Mouse (Mus musculus) CH12.LX (cell line): ENCODE measurements at regions not wholly inside any gene's neighbourhood (a gene's known extent, or its start where the extent isn't known, plus 50 kb on each side); places are given as distances from the start of the nearest gene placed in this dataset.

Experiments
- DNase-seq: peaks from one replicate; pipeline ENCODE4 v3.0.0-alpha.2; 2013; ENCODE audit errors: extremely low read depth
- H3K27ac ChIP-seq: 2 replicates; pipeline ENCODE4 v1.5.1; 2012; ENCODE audit warnings: low read depth, mild to moderate bottlenecking, control low read depth, moderate library complexity; ENCODE audit not compliant: insufficient read depth
- H3K27me3 ChIP-seq: replicated peaks from 2 replicates; pipeline ENCODE3; 2012; ENCODE audit warnings: inconsistent platforms
- H3K36me3 ChIP-seq, 2 experiments: replicated peaks in 1 of 2; 2 replicates each; pipeline versions ENCODE3 to v1.6.1; 2012; ENCODE audit warnings: inconsistent platforms in 1 of 2, low read length in 1 of 2, mild to moderate bottlenecking in 1 of 2, mixed read lengths in 1 of 2, moderate library complexity in 1 of 2; ENCODE audit not compliant: control insufficient read depth in 1 of 2, insufficient read depth in 1 of 2
- H3K4me1 ChIP-seq, 2 experiments: 2 replicates each; pipeline ENCODE4 v1.6.1; 2012; ENCODE audit warnings: inconsistent platforms in 1 of 2, moderate library complexity in 1 of 2; ENCODE audit not compliant: insufficient read depth in 2 of 2, control insufficient read depth in 1 of 2
- H3K4me2 ChIP-seq: 2 replicates; pipeline ENCODE4 v1.6.1; 2012; ENCODE audit warnings: low read depth, mild to moderate bottlenecking, control low read depth; ENCODE audit not compliant: poor library complexity, insufficient read depth, severe bottlenecking
- H3K4me3 ChIP-seq, 3 experiments: fragments of 150-350 bp in 1 of 3; sonication (generic) in 1 of 3; replicated peaks in 1 of 3; 2 replicates each; pipeline versions ENCODE3 to v1.5.1; 2011 to 2012; ENCODE audit warnings: low read depth in 2 of 3, low read length in 2 of 3, mild to moderate bottlenecking in 2 of 3, moderate library complexity in 2 of 3, control low read depth in 1 of 3, improper control_type of control experiment in 1 of 3, inconsistent platforms in 1 of 3, mixed read lengths in 1 of 3; ENCODE audit not compliant: poor library complexity in 1 of 3
- H3K79me2 ChIP-seq: replicated peaks from 2 replicates; pipeline ENCODE4 v1.6.1; 2012; ENCODE audit warnings: mild to moderate bottlenecking, moderate library complexity; ENCODE audit not compliant: control insufficient read depth, poor library complexity, insufficient read depth, severe bottlenecking; ENCODE audit errors: extremely low read depth
- H3K9ac ChIP-seq: 2 replicates; pipeline ENCODE4 v1.6.1; 2012; ENCODE audit warnings: low read depth, mild to moderate bottlenecking, control low read depth, moderate library complexity; ENCODE audit not compliant: insufficient read depth
- H3K9me3 ChIP-seq: replicated peaks from 2 replicates; pipeline ENCODE3; 2012; ENCODE audit warnings: low read length, inconsistent platforms, mixed read lengths
- CHD1 ChIP-seq: IDR thresholded peaks from 2 replicates; pipeline ENCODE4 v1.6.1; 2012; ENCODE audit warnings: low read depth, low read length, improper control_type of control experiment, inconsistent platforms
- CHD2 ChIP-seq: IDR thresholded peaks from 2 replicates; pipeline ENCODE4 v1.6.1; 2011; ENCODE audit warnings: low read length, improper control_type of control experiment
- E2F4 ChIP-seq: IDR thresholded peaks from 2 replicates; pipeline ENCODE4 v1.6.1; 2011; ENCODE audit warnings: low read depth, low read length, improper control_type of control experiment; ENCODE audit not compliant: insufficient replicate concordance
- EP300 ChIP-seq: IDR thresholded peaks from 2 replicates; pipeline ENCODE4 v1.6.1; 2011; ENCODE audit warnings: low read length, improper control_type of control experiment
- GABPA ChIP-seq: IDR thresholded peaks from 2 replicates; pipeline ENCODE4 v1.6.1; 2012; ENCODE audit warnings: low read depth, low read length, improper control_type of control experiment, inconsistent platforms; ENCODE audit not compliant: insufficient replicate concordance
- HCFC1 ChIP-seq: IDR thresholded peaks from 2 replicates; pipeline ENCODE4 v1.6.1; 2012; ENCODE audit warnings: low read depth, mild to moderate bottlenecking, inconsistent platforms, low read length, improper control_type of control experiment
- KAT2A ChIP-seq: IDR thresholded peaks from 2 replicates; pipeline ENCODE4 v1.6.1; 2012; ENCODE audit warnings: low read length, improper control_type of control experiment, inconsistent platforms; ENCODE audit not compliant: insufficient replicate concordance
- MAFK ChIP-seq: IDR thresholded peaks from 2 replicates; pipeline ENCODE4 v1.6.1; 2011; ENCODE audit warnings: low read length, improper control_type of control experiment; ENCODE audit not compliant: insufficient replicate concordance
- MAX ChIP-seq: IDR thresholded peaks from 2 replicates; pipeline ENCODE4 v1.6.1; 2011; ENCODE audit warnings: low read length, improper control_type of control experiment
- MXI1 ChIP-seq: IDR thresholded peaks from 2 replicates; pipeline ENCODE4 v1.6.1; 2011; ENCODE audit warnings: mild to moderate bottlenecking, low read depth, low read length, improper control_type of control experiment
- MYC ChIP-seq: IDR thresholded peaks from 2 replicates; pipeline ENCODE4 v1.6.1; 2011; ENCODE audit warnings: low read depth, mild to moderate bottlenecking, improper control_type of control experiment, low read length
- NELFE ChIP-seq: IDR thresholded peaks from 2 replicates; pipeline ENCODE4 v1.6.1; 2011; ENCODE audit warnings: low read depth, low read length, improper control_type of control experiment
- NRF1 ChIP-seq: IDR thresholded peaks from 2 replicates; pipeline ENCODE4 v1.6.1; 2014; ENCODE audit warnings: low read depth, mild to moderate bottlenecking, inconsistent platforms, low read length, improper control_type of control experiment, moderate library complexity
- PAX5 ChIP-seq: IDR thresholded peaks from 2 replicates; pipeline ENCODE4 v1.6.1; 2012; ENCODE audit warnings: low read length, inconsistent platforms, mixed read lengths
- POLR2AphosphoS2 ChIP-seq: IDR thresholded peaks from 2 replicates; pipeline ENCODE4 v1.6.1; 2011; ENCODE audit warnings: low read depth, low read length, improper control_type of control experiment
- RAD21 ChIP-seq: IDR thresholded peaks from 2 replicates; pipeline ENCODE4 v1.6.1; 2011; ENCODE audit warnings: low read depth, mild to moderate bottlenecking, low read length, improper control_type of control experiment, moderate library complexity
- RCOR1 ChIP-seq: conservative IDR thresholded peaks from 2 replicates; pipeline ENCODE4 v1.6.1; 2012; ENCODE audit warnings: low read depth, mild to moderate bottlenecking, inconsistent platforms, low read length, improper control_type of control experiment
- SIN3A ChIP-seq: IDR thresholded peaks from 2 replicates; pipeline ENCODE4 v1.6.1; 2012; ENCODE audit warnings: low read length, improper control_type of control experiment, inconsistent platforms
- USF1 ChIP-seq: IDR thresholded peaks from 2 replicates; pipeline ENCODE4 v1.6.1; 2014; ENCODE audit warnings: low read depth, mild to moderate bottlenecking, inconsistent platforms, low read length, improper control_type of control experiment
- USF2 ChIP-seq: conservative IDR thresholded peaks from 2 replicates; pipeline ENCODE4 v1.6.1; 2011; ENCODE audit warnings: low read depth, low read length, improper control_type of control experiment
- ZC3H11A ChIP-seq: IDR thresholded peaks from 2 replicates; pipeline ENCODE4 v1.6.1; 2012; ENCODE audit warnings: low read depth, mild to moderate bottlenecking, inconsistent platforms, low read length, improper control_type of control experiment
- ZMIZ1 ChIP-seq: IDR thresholded peaks from 2 replicates; pipeline ENCODE4 v1.6.1; 2012; ENCODE audit warnings: low read depth, mild to moderate bottlenecking, inconsistent platforms, low read length, improper control_type of control experiment
- dilution Hi-C: fragments of 300-500 bp; cut with MboI; formaldehyde crosslinking; loops from 2 replicates; pipeline ENCODE4 v1.14.3; 2020; ENCODE audit warnings: low sequenced_read_pairs; ENCODE audit not compliant: extremely low pct_unique_long_range_greater_than_20kb, extremely low pct_ligation_motif_present
- in situ Hi-C: fragments of 300-500 bp; cut with MboI; formaldehyde crosslinking; loops from 3 replicates; pipeline ENCODE4 v1.14.3; 2019; ENCODE audit warnings: low sequenced_read_pairs, low pct_ligation_motif_present, low pct_unique_long_range_greater_than_20kb, mixed read lengths

GRCm38 (mm10) chr5:106067124-106067551, 190.8 kb downstream of the Zfp326 start:
- Histone ChIP-seq H3K9me3 (peaks cover 7% of the 10 kb centered on the region), H3K4me1 (no peaks in the 10 kb centered on the region), H3K27me3 (peaks cover 1% of the 10 kb centered on the region), H3K36me3 (no peaks in the 10 kb centered on the region), H3K79me2 (no peaks in the 10 kb centered on the region), H3K4me2 (no peak overlapping the region), H3K9ac (no peak overlapping the region), H3K4me3 (no peak overlapping the region), H3K27ac (no peak overlapping the region)
- no peak for TF ChIP-seq E2F4
- no peak for TF ChIP-seq ZC3H11A
- TF ChIP-seq POLR2AphosphoS2: no peak
- TF ChIP-seq NRF1: no peak
- no peak for TF ChIP-seq MYC
- TF ChIP-seq MAX: no peak
- no peak for TF ChIP-seq PAX5
- no peak for TF ChIP-seq USF1
- TF ChIP-seq KAT2A: no peak
- no peak for TF ChIP-seq NELFE
- no peak for TF ChIP-seq GABPA
- TF ChIP-seq ZMIZ1: no peak
- no peak for TF ChIP-seq MXI1
- no peak for TF ChIP-seq EP300
- no peak for TF ChIP-seq CHD1
- no peak for TF ChIP-seq RAD21
- TF ChIP-seq MAFK: no peak
- in situ Hi-C loops: no loop called here
- no peak for DNase-seq
- dilution Hi-C loops: no loop called here

- no peaks in the 10 kb centered on the region for H3K79me2 ChIP-seq
- no peak overlapping the region for H3K27ac ChIP-seq
- H3K4me2 ChIP-seq: no peak overlapping the region
- H3K27me3 ChIP-seq: peaks cover 1% of the 10 kb centered on the region
- dilution Hi-C loops (no loop called here), in situ Hi-C loops (no loop called here)
- TF ChIP-seq E2F4: no peak
- TF ChIP-seq POLR2AphosphoS2: no peak
- no peak for TF ChIP-seq RCOR1
- no peak for TF ChIP-seq HCFC1
- TF ChIP-seq SIN3A: no peak
- no peak for TF ChIP-seq CHD2
- no peak for TF ChIP-seq USF2
- H3K4me1 ChIP-seq: no peaks in the 10 kb centered on the region
- no peak for DNase-seq
- no peaks in the 10 kb centered on the region for H3K36me3 ChIP-seq
- peaks cover 7% of the 10 kb centered on the region for H3K9me3 ChIP-seq
- H3K4me3 ChIP-seq: no peak overlapping the region
- H3K9ac ChIP-seq: no peak overlapping the region
Observed at GRCm38 (mm10) chr5:106066706-106067105, 190.3 kb downstream of the Zfp326 start.
